In genomic region chr4:141138425-141139115, GRCm38 (mm10) we compare ENCODE assay signal across 8 mouse cellular contexts. TPM values are rescaled to one million over a fixed set of nuclear protein-coding genes. Genes with fewer than 3 reads are reported as not detected.
DNase-seq lines count a peak whose midpoint lies in the region; ATAC-seq and TF ChIP-seq lines count a peak whose summit lies in the region.

No protein-coding gene starts in this region.

- intact Hi-C loops in heart, postnatal 14 days (cut with DNase I): loop anchor here (5.0 kb wide), 1 partner anchor 61 kb away; the partner anchor contains the start of gene Necap2

- under 1% methylated on average over 29 of the region's 29 CpGs for WGBS in bone marrow, adult 2 months
- 6% methylated on average over 29 of the region's 29 CpGs for WGBS in hindbrain, embryonic 10.5 days
- 2% methylated on average over 29 of the region's 29 CpGs for WGBS in limb, embryonic 14.5 days
- WGBS in neural tube, embryonic 13.5 days: 3% methylated on average over 29 of the region's 29 CpGs

- peak overlapping the region; percentile 95 for H3K27ac ChIP-seq in bone marrow, adult 2 months (ENCODE audit: control insufficient read depth, insufficient read depth, low read depth, low read length, poor library complexity)
- H3K27ac ChIP-seq in hindbrain, embryonic 10.5 days: peak overlapping the region; percentile 96
- peak overlapping the region; percentile 90 for H3K27ac ChIP-seq in limb, embryonic 14.5 days (replicated peaks; ENCODE audit: low read depth, low read length)
- peak overlapping the region; percentile 97 for H3K27ac ChIP-seq in neural tube, embryonic 13.5 days (replicated peaks)

- H3K36me3 ChIP-seq in hindbrain, embryonic 10.5 days: peaks cover 17% of the 10 kb centered on the region; the same call in 1 of the 2 replicates
- peaks cover 8% of the 10 kb centered on the region; the same call in 1 of the 2 replicates for H3K36me3 ChIP-seq in limb, embryonic 14.5 days (ENCODE audit: control insufficient read depth, insufficient read depth, low read length)
- no peaks in the 10 kb centered on the region for H3K36me3 ChIP-seq in neural tube, embryonic 13.5 days

- H3K4me2 ChIP-seq in limb, embryonic 14.5 days (replicated peaks; ENCODE audit: low read depth, low read length, severe bottlenecking): peak overlapping the region; percentile 70
- peak overlapping the region; percentile 72 for H3K4me2 ChIP-seq in neural tube, embryonic 13.5 days

- peak overlapping the region; percentile 77 for H3K9ac ChIP-seq in limb, embryonic 14.5 days (ENCODE audit: low read depth, low read length, severe bottlenecking)
- peak overlapping the region; percentile 89 for H3K9ac ChIP-seq in neural tube, embryonic 13.5 days

- no peaks in the 10 kb centered on the region; the same call in 1 of the 2 replicates for H3K27me3 ChIP-seq in hindbrain, embryonic 10.5 days (ENCODE audit: insufficient read depth, poor library complexity, severe bottlenecking)
- no peaks in the 10 kb centered on the region for H3K27me3 ChIP-seq in limb, embryonic 14.5 days (ENCODE audit: control insufficient read depth, insufficient read depth, low read length)
- H3K27me3 ChIP-seq in neural tube, embryonic 13.5 days: no peaks in the 10 kb centered on the region

- peaks cover 4% of the 10 kb centered on the region; the same call in 1 of the 2 replicates for H3K4me1 ChIP-seq in bone marrow, adult 2 months (ENCODE audit: control insufficient read depth, insufficient read depth, low read length)
- H3K4me1 ChIP-seq in hindbrain, embryonic 10.5 days (replicated peaks): peaks cover 50% of the 10 kb centered on the region
- peaks cover 25% of the 10 kb centered on the region for H3K4me1 ChIP-seq in limb, embryonic 14.5 days (ENCODE audit: control insufficient read depth, insufficient read depth, low read length)
- H3K4me1 ChIP-seq in neural tube, embryonic 13.5 days (replicated peaks): peaks cover 53% of the 10 kb centered on the region

- TF ChIP-seq CTCF in bone marrow, adult 2 months (IDR thresholded peaks at IDR 0.05; ENCODE audit: control insufficient read depth, insufficient read depth, low read length): no peak

- peak overlapping the region; percentile 87 for H3K4me3 ChIP-seq in bone marrow, adult 2 months (replicated peaks; ENCODE audit: control insufficient read depth, low read depth, low read length)
- peak overlapping the region; percentile 92 for H3K4me3 ChIP-seq in hindbrain, embryonic 10.5 days
- peak overlapping the region; percentile 64 for H3K4me3 ChIP-seq in limb, embryonic 14.5 days (replicated peaks; ENCODE audit: low read length)
- peak overlapping the region; percentile 92 for H3K4me3 ChIP-seq in neural tube, embryonic 13.5 days

- TF ChIP-seq POLR2A in bone marrow, adult 2 months (IDR thresholded peaks at IDR 0.05; ENCODE audit: borderline replicate concordance, control insufficient read depth, low read depth, low read length): no peak
- no peak for TF ChIP-seq POLR2A in limb, embryonic 14.5 days (IDR thresholded peaks at IDR 0.05; ENCODE audit: borderline replicate concordance, extremely low read depth, insufficient read depth, insufficient read length)

- no peaks in the 10 kb centered on the region for H3K9me3 ChIP-seq in hindbrain, embryonic 10.5 days
- H3K9me3 ChIP-seq in limb, embryonic 14.5 days (ENCODE audit: control insufficient read depth, low read length): no peaks in the 10 kb centered on the region
- H3K9me3 ChIP-seq in neural tube, embryonic 13.5 days: no peaks in the 10 kb centered on the region

- peak; percentile 93 for DNase-seq in heart, adult 11 months
- DNase-seq in heart, postnatal 14 days: no peak
- no peak for DNase-seq in hindbrain, embryonic 10.5 days (ENCODE audit: low spot score)
- peak; percentile 69 for DNase-seq in limb, embryonic 14.5 days (ENCODE audit: low spot score)
- no peak for DNase-seq in thymus, postnatal 36 days

- ATAC-seq in limb, embryonic 14.5 days (ENCODE audit: low FRiP score, low read depth): no peak
- peak; percentile 4; the same call in 1 of the 2 replicates for ATAC-seq in neural tube, embryonic 13.5 days (ENCODE audit: low read depth)
- ATAC-seq in frontal cortex, adult (ENCODE audit: low TSS enrichment): no peak

RNA-seq across cellular contexts. Expression of gene Szrd1, which starts 1.0 kb away (rescaled TPM):
- 10 to 100 TPM; 87.6 to 91.4 TPM for total RNA-seq in heart, postnatal 14 days (2021)
- 23.6 and 31.2 TPM in 2 replicates for polyA plus RNA-seq in bone marrow, adult 2 months (2011; ENCODE audit: insufficient read depth, insufficient read length, low replicate concordance, missing spikeins)
- 36.5 and 44.1 TPM in 2 replicates for polyA plus RNA-seq in hindbrain, embryonic 10.5 days (2016; fragmentation: Nextera tagmentation; extraction: Ambion mirVana)
- polyA plus RNA-seq in limb, embryonic 14.5 days (2012; rRNA removed): 63.7 and 71.4 TPM in 2 replicates
- 38.6 and 39.1 TPM in 2 replicates for polyA plus RNA-seq in limb, embryonic 14.5 days (2014; fragmentation: Nextera tagmentation; extraction: Ambion mirVana)
- polyA plus RNA-seq in neural tube, embryonic 13.5 days (2015; fragmentation: Nextera tagmentation; extraction: Ambion mirVana): 23.4 and 27.2 TPM in 2 replicates

RNA-seq across cellular contexts. Expression of gene Fbxo42, which starts 9.1 kb away (rescaled TPM):
- total RNA-seq in heart, postnatal 14 days (2021): 10 to 100 TPM; 13.0 to 13.5 TPM
- 7.9 and 9.2 TPM in 2 replicates for polyA plus RNA-seq in bone marrow, adult 2 months (2011; ENCODE audit: insufficient read depth, insufficient read length, low replicate concordance, missing spikeins)
- 23.2 and 24.5 TPM in 2 replicates for polyA plus RNA-seq in hindbrain, embryonic 10.5 days (2016; fragmentation: Nextera tagmentation; extraction: Ambion mirVana)
- 23.1 and 25.5 TPM in 2 replicates for polyA plus RNA-seq in limb, embryonic 14.5 days (2012; rRNA removed)
- 29.7 and 30.0 TPM in 2 replicates for polyA plus RNA-seq in limb, embryonic 14.5 days (2014; fragmentation: Nextera tagmentation; extraction: Ambion mirVana)
- polyA plus RNA-seq in neural tube, embryonic 13.5 days (2015; fragmentation: Nextera tagmentation; extraction: Ambion mirVana): 23.2 and 24.2 TPM in 2 replicates

RNA-seq across cellular contexts. Expression of gene Spata21, which starts 50.4 kb away (rescaled TPM):
- not detected for total RNA-seq in heart, postnatal 14 days (2021)
- polyA plus RNA-seq in bone marrow, adult 2 months (2011; ENCODE audit: insufficient read depth, insufficient read length, low replicate concordance, missing spikeins): not detected in 2 replicates
- not detected in 2 replicates for polyA plus RNA-seq in hindbrain, embryonic 10.5 days (2016; fragmentation: Nextera tagmentation; extraction: Ambion mirVana)
- 0.04 and 0.08 TPM in 2 replicates for polyA plus RNA-seq in limb, embryonic 14.5 days (2012; rRNA removed)
- polyA plus RNA-seq in limb, embryonic 14.5 days (2014; fragmentation: Nextera tagmentation; extraction: Ambion mirVana): 0.18 and 0.43 TPM in 2 replicates
- not detected in 2 replicates for polyA plus RNA-seq in neural tube, embryonic 13.5 days (2015; fragmentation: Nextera tagmentation; extraction: Ambion mirVana)

Comparison
In these comparisons a context has a peak if more than half of its experiments do, and no peak if none do; other contexts are left out.
1. DNase-seq: peak in heart, adult 11 months (single experiment) and limb, embryonic 14.5 days (single experiment); none in heart, postnatal 14 days (0 of 2), hindbrain, embryonic 10.5 days (single experiment) and thymus, postnatal 36 days (0 of 2).
2. Peak in every context shown above with its lines, with median percentiles within 50 percentile points of each other: H3K27ac ChIP-seq and H3K4me3 ChIP-seq.